Mouse (Mus musculus): ENCODE measurements at regions not wholly inside any gene's neighbourhood (a gene's known extent, or its start where the extent isn't known, plus 50 kb on each side); places are given as distances from the start of the nearest gene placed in this dataset.
"Not testable (repeated sequence)": the region's sequence is repeated elsewhere in the genome, so short reads cannot be mapped to it uniquely, and the experiment has no call there.

- Histone ChIP-seq H3K4me3 (replicated peaks) (no peak overlapping the region), H3K4me1 (ENCODE audit: control insufficient read depth) (peaks cover 9% of the 10 kb centered on the region)
Observed at GRCm38 (mm10) chr17:94866630-94867029, 116.8 kb upstream of the Mettl4 start.

GRCm38 (mm10) chr17:94864531-94865318, 114.9 kb upstream of the Mettl4 start:
- H3K4me3 ChIP-seq (replicated peaks) = peak overlapping the region; percentile 68
- not testable (repeated sequence) for H3K4me1 ChIP-seq (ENCODE audit: control insufficient read depth); H3K9me3 ChIP-seq (ENCODE audit: control insufficient read depth, low read length); H3K36me3 ChIP-seq (ENCODE audit: control insufficient read depth); H3K27me3 ChIP-seq (ENCODE audit: control insufficient read depth)

More at GRCm38 (mm10) chr17:94866630-94867029, 116.8 kb upstream of the Mettl4 start:
- no peaks in the 10 kb centered on the region for H3K9me3 ChIP-seq (ENCODE audit: control insufficient read depth, low read length)
- no peak for TF ChIP-seq TAL1 (IDR thresholded peaks at IDR 0.05; ENCODE audit: low read length)
- TF ChIP-seq GATA1 (IDR thresholded peaks at IDR 0.05; ENCODE audit: low read length) = no peak
- H3K27me3 ChIP-seq (ENCODE audit: control insufficient read depth) = no peaks in the 10 kb centered on the region
- H3K36me3 ChIP-seq (ENCODE audit: control insufficient read depth) = no peaks in the 10 kb centered on the region

- not testable (repeated sequence) for H3K27me3 ChIP-seq (ENCODE audit: control insufficient read depth); H3K4me1 ChIP-seq (ENCODE audit: control insufficient read depth); H3K9me3 ChIP-seq (ENCODE audit: control insufficient read depth, low read length); H3K4me3 ChIP-seq (replicated peaks); H3K36me3 ChIP-seq (ENCODE audit: control insufficient read depth)
Observed at GRCm38 (mm10) chr17:94854698-94855097, 104.9 kb upstream of the Mettl4 start.

- Histone ChIP-seq H3K4me3 (replicated peaks) (peak overlapping the region; percentile 75), H3K27me3 (ENCODE audit: control insufficient read depth) (no peaks in the 10 kb centered on the region), H3K9me3 (ENCODE audit: control insufficient read depth, low read length) (no peaks in the 10 kb centered on the region), H3K36me3 (ENCODE audit: control insufficient read depth) (no peaks in the 10 kb centered on the region), H3K4me1 (ENCODE audit: control insufficient read depth) (peaks cover 23% of the 10 kb centered on the region)
- TF ChIP-seq TAL1 (IDR thresholded peaks at IDR 0.05; ENCODE audit: low read length) (no peak), GATA1 (IDR thresholded peaks at IDR 0.05; ENCODE audit: low read length) (no peak)
Observed at GRCm38 (mm10) chr17:94834446-94835117, 84.8 kb upstream of the Mettl4 start.

- not testable (repeated sequence) for H3K36me3 ChIP-seq (ENCODE audit: control insufficient read depth); H3K27me3 ChIP-seq (ENCODE audit: control insufficient read depth); H3K9me3 ChIP-seq (ENCODE audit: control insufficient read depth, low read length)
- peaks cover 23% of the 10 kb centered on the region for H3K4me1 ChIP-seq (ENCODE audit: control insufficient read depth)
- H3K4me3 ChIP-seq (replicated peaks) = peak overlapping the region; percentile 75
Observed at GRCm38 (mm10) chr17:94834067-94834445, 84.2 kb upstream of the Mettl4 start.

- peaks cover 18% of the 10 kb centered on the region for H3K9me3 ChIP-seq (ENCODE audit: control insufficient read depth, low read length)
- H3K4me1 ChIP-seq (ENCODE audit: control insufficient read depth); H3K27me3 ChIP-seq (ENCODE audit: control insufficient read depth); H3K4me3 ChIP-seq (replicated peaks): not testable (repeated sequence)
- peaks cover 11% of the 10 kb centered on the region for H3K36me3 ChIP-seq (ENCODE audit: control insufficient read depth)
Observed at GRCm38 (mm10) chr17:94826415-94826814, 76.6 kb upstream of the Mettl4 start.

GRCm38 (mm10) chr17:94808758-94809157, 58.9 kb upstream of the Mettl4 start:
- Histone ChIP-seq H3K4me1 (ENCODE audit: control insufficient read depth) (no peaks in the 10 kb centered on the region), H3K4me3 (replicated peaks) (no peak overlapping the region), H3K9me3 (ENCODE audit: control insufficient read depth, low read length) (peaks cover 15% of the 10 kb centered on the region), H3K27me3 (ENCODE audit: control insufficient read depth) (no peaks in the 10 kb centered on the region), H3K36me3 (ENCODE audit: control insufficient read depth) (no peaks in the 10 kb centered on the region)
- TF ChIP-seq TAL1 (IDR thresholded peaks at IDR 0.05; ENCODE audit: low read length) (no peak), GATA1 (IDR thresholded peaks at IDR 0.05; ENCODE audit: low read length) (no peak)

All from erythroblast, embryonic 14.5 days (primary cell).